Mouse (Mus musculus): ENCODE data around the gene Snx29.

DNA sequence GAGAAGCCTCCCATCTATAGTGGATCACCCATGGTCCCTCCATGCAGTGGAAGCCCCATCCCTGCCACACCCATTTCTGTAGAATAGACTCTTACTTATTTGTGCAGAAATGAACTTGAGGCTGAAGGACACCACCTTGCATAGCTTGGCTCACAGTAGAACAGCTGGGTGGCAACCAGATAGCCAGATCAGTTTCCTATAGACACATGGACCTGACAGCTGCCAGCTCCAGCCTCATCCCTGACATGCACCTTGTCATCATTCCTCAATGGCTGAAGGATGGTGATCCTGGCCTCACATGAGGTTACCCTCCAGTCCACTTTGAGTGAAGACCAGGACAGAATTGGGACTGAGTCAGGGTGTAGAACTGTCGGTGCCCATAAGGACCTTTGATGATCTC is 394.2 kb downstream of the Snx29 start:
- no peak for TF ChIP-seq CTCF (IDR thresholded peaks at IDR 0.05; ENCODE audit: borderline replicate concordance, insufficient read depth, low read depth, low read length)
- TF ChIP-seq POLR2A (IDR thresholded peaks at IDR 0.05; ENCODE audit: borderline replicate concordance, insufficient read depth, low read length): no peak
